Mouse (Mus musculus) C2C12 (cell line): Measurements from ENCODE around the gene Lcn12. TPM values are rescaled to one million over a fixed set of nuclear protein-coding genes. Genes with fewer than 3 reads are reported as not detected.

Source experiments
- H3K27me3 ChIP-seq: one replicate; pipeline ENCODE4 v1.6.1; 2011; ENCODE audit not compliant: control insufficient read depth, insufficient read depth, insufficient read length
- H3K36me3 ChIP-seq: one replicate; pipeline ENCODE4 v1.6.1; 2011; ENCODE audit not compliant: control insufficient read depth, insufficient read depth
- H3K4me3 ChIP-seq: one replicate; pipeline ENCODE4 v1.5.1; 2011; ENCODE audit warnings: mild to moderate bottlenecking, control low read depth; ENCODE audit not compliant: poor library complexity, insufficient read depth, severe bottlenecking
- H3K79me2 ChIP-seq: one replicate; pipeline ENCODE4 v1.6.1; 2011; ENCODE audit not compliant: control insufficient read depth, insufficient read depth
- H3K79me3 ChIP-seq: one replicate; pipeline ENCODE4 v1.6.1; 2011; ENCODE audit warnings: low read depth, control low read depth
- H3ac ChIP-seq: one replicate; pipeline ENCODE3; 2011; ENCODE audit warnings: low read depth; ENCODE audit not compliant: control insufficient read depth, insufficient read length
- CEBPB ChIP-seq: IDR thresholded peaks from one replicate; pipeline ENCODE4 v1.6.1; 2011; ENCODE audit warnings: low read depth, mild to moderate bottlenecking, control low read depth, moderate library complexity
- CTCF ChIP-seq: IDR thresholded peaks from one replicate; pipeline ENCODE4 v1.5.1; 2011; ENCODE audit not compliant: control insufficient read depth, insufficient read depth, insufficient read length
- FOSL1 ChIP-seq: IDR thresholded peaks from one replicate; pipeline ENCODE4 v1.8.0; 2011; ENCODE audit warnings: mild to moderate bottlenecking, low read length; ENCODE audit not compliant: poor library complexity, insufficient read depth, severe bottlenecking
- MAX ChIP-seq: IDR thresholded peaks from one replicate; pipeline ENCODE4 v1.6.1; 2011; ENCODE audit warnings: mild to moderate bottlenecking, control low read depth
- MYOD1 ChIP-seq: IDR thresholded peaks from one replicate; pipeline ENCODE4 v1.6.1; 2011; ENCODE audit warnings: low read depth; ENCODE audit not compliant: control insufficient read depth, insufficient read length
- MYOG ChIP-seq: IDR thresholded peaks from one replicate; pipeline ENCODE4 v1.6.1; 2011; ENCODE audit not compliant: control insufficient read depth, insufficient read length; ENCODE audit errors: extremely low read depth
- USF1 ChIP-seq: IDR thresholded peaks from one replicate; pipeline ENCODE4 v1.6.1; 2011; ENCODE audit warnings: low read depth, mild to moderate bottlenecking, control low read depth, moderate library complexity
- long read RNA-seq, 2 experiments: library from polyadenylated mRNA; unstranded; transcript quantifications; one replicate each; pipeline ENCODE4 v2.0.0; 2019 to 2020
- polyA plus RNA-seq: library from polyadenylated mRNA; unstranded; fragments of >200 nt; fragmentation: generic; extraction: Trizol; gene quantifications from one replicate; pipeline ENCODE4 v1.2.1, GENCODE M21; 2012; ENCODE audit warnings: missing spikeins

The Lcn12 gene
- not detected for polyA plus RNA-seq
- long read RNA-seq, experiment 1, result 0 reads
- long read RNA-seq, experiment 2, result 0 reads

DNA sequence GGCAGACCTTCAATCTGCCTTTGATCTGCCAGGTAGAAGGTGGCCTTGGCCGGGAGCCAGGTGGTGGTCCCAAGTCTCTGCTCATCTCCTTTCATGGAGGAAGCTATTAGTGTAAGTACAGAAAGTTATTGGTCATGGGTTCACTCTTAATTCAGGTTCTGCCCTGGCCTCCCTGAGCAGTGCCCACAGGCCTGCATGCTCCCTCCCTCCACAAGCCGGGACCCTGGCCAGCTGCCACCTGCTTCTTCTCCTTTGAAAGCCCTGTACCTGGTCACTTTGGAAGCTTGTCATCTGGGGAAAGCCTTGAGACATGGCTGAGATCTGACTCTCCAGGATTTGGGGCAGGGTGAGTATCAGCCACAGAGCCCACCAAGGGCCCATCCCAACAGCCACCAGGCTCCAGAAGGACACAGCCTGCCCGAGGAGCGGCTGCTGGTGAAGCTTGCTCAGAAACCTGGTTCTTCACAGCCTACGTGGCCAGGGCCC, at the start of gene Lcn12:
Gene Lcn12, minus strand, starts transcription at position 436 of the 486 bp plus-strand sequence.
- no peak within 1 kb of the TSS for H3ac ChIP-seq
- H3K27me3 ChIP-seq, result peaks cover 3% of the 10 kb centered on the region
- no peaks in the 10 kb centered on the region for H3K36me3 ChIP-seq
- TF ChIP-seq CTCF (no peak), MAX (no peak), USF1 (no peak), MYOD1 (no peak)
- no peaks in the 10 kb centered on the region for H3K79me3 ChIP-seq
- no peak within 1 kb of the TSS for H3K4me3 ChIP-seq
- H3K79me2 ChIP-seq, result no peaks in the 10 kb centered on the region

- no peak for TF ChIP-seq MAX
- TF ChIP-seq MYOD1, result peak; percentile 66
- Histone ChIP-seq H3ac (no peak overlapping the region), H3K27me3 (no peaks in the 10 kb centered on the region), H3K36me3 (peaks cover 43% of the 10 kb centered on the region), H3K79me3 (peaks cover 86% of the 10 kb centered on the region), H3K79me2 (peaks cover 97% of the 10 kb centered on the region), H3K4me3 (no peak overlapping the region)
These were observed 48.1 kb upstream of the Lcn12 start for GRCm38 (mm10) chr2:25541644-25542367.

GRCm38 (mm10) chr2:25540541-25540948, 46.8 kb upstream of the Lcn12 start:
- TF ChIP-seq USF1 (no peak), MAX (no peak), FOSL1 (no peak), CEBPB (no peak), MYOG (no peak), MYOD1 (no peak), CTCF (no peak)
- H3K79me2 ChIP-seq, result peaks cover 98% of the 10 kb centered on the region
- peaks cover 56% of the 10 kb centered on the region for H3K36me3 ChIP-seq
- H3ac ChIP-seq, result no peak overlapping the region
- H3K79me3 ChIP-seq, result peaks cover 78% of the 10 kb centered on the region
- no peaks in the 10 kb centered on the region for H3K27me3 ChIP-seq
- H3K4me3 ChIP-seq, result no peak overlapping the region

- H3K79me2 ChIP-seq, result peaks cover 81% of the 10 kb centered on the region
- H3K4me3 ChIP-seq, result no peak overlapping the region
- TF ChIP-seq CTCF, result no peak
- H3K36me3 ChIP-seq, result peaks cover 71% of the 10 kb centered on the region
- H3K79me3 ChIP-seq, result peaks cover 55% of the 10 kb centered on the region
- H3K27me3 ChIP-seq, result no peaks in the 10 kb centered on the region
- H3ac ChIP-seq, result no peak overlapping the region
These were observed 42.8 kb upstream of the Lcn12 start for GRCm38 (mm10) chr2:25536531-25536930.

DNA sequence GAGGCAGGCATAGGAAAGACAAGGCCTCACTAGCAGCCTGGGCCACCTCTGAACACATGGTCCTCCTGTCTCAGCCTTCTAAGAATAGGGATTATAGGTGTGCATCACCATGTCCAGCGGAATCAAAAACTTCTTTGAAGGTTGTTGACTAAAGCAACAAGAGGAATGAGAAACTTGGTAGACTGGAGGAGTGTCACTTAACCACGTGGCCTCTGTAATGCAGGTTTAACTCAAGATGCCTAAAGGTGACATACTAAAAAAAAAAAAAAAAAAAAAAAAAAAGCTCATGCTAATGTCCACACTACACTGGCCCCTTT, 41.1 kb upstream of the Lcn12 start:
- H3K4me3 ChIP-seq, result no peak overlapping the region
- H3K36me3 ChIP-seq, result peaks cover 88% of the 10 kb centered on the region

DNA sequence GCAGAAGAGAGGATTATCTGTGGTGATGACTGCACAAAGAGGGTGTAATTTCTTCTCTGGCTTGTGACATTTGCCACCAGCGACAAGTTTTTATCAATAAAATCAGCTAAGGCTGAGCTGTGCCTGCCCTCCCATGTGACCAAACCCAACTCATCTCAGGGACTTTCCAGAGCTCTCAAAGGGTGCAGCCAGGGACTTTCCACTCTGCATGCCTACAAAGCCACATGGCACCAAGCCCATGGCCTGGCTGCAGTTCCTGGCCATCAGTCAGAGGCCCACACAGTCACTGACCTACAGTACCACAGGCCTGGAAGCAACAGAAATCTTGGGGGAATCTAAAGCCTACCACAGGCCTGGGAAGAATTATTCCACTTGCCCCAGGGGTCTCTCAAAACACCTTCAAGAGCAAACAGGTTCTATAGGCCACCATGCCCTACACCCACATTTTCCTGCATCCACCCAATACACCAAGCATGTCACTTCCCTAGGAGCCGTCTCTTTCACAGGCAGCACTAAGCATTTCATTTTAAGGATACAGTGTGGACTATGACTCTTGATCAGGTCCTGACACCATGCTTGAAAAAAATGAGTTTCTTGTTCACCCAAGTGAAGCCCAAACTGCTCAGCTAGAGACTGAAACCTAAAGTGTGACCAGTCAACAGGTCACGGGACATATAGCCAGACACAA, 40.6 kb upstream of the Lcn12 start:
- H3K4me3 ChIP-seq, result no peak overlapping the region
- TF ChIP-seq USF1 (peak; percentile 93), CEBPB (no peak), MAX (peak; percentile 88), FOSL1 (no peak)
- H3K79me3 ChIP-seq, result peaks cover 40% of the 10 kb centered on the region
- no peak overlapping the region for H3ac ChIP-seq
- H3K27me3 ChIP-seq, result no peaks in the 10 kb centered on the region
- peaks cover 68% of the 10 kb centered on the region for H3K79me2 ChIP-seq
- H3K36me3 ChIP-seq, result peaks cover 89% of the 10 kb centered on the region

More for the DNA sequence above, 41.1 kb upstream of the Lcn12 start:
- H3K79me3 ChIP-seq, result peaks cover 45% of the 10 kb centered on the region
- H3K27me3 ChIP-seq, result no peaks in the 10 kb centered on the region
- TF ChIP-seq USF1, result no peak
- no peak for TF ChIP-seq MYOD1
- TF ChIP-seq CEBPB, result no peak
- TF ChIP-seq MYOG, result no peak
- H3K79me2 ChIP-seq, result peaks cover 73% of the 10 kb centered on the region
- no peak overlapping the region for H3ac ChIP-seq
